Mouse (Mus musculus): ENCODE measurements around the gene Cast.
A peak's percentile ranks its signal among the peaks of the same experiment; 100 is the strongest.

Gene Cast

GRCm38 (mm10) chr13:74808152-74808929, at the start of gene Cast:
Cast (minus strand) TSS chr13:74808810.
- peak; percentile 0 for DNase-seq

- peak; percentile 23 for DNase-seq
Measured at GRCm38 (mm10) chr13:74854338-74855047, 45.9 kb upstream of the Cast start.

GRCm38 (mm10) chr13:74850823-74851222, 42.2 kb upstream of the Cast start:
- DNase-seq = no peak

- no peak for DNase-seq
Measured at GRCm38 (mm10) chr13:74845886-74846285, 37.3 kb upstream of the Cast start.

GRCm38 (mm10) chr13:74834543-74834942, 25.9 kb upstream of the Cast start:
- no peak for DNase-seq

- no peak for DNase-seq
Measured at GRCm38 (mm10) chr13:74822095-74822494, 13.5 kb upstream of the Cast start.

GRCm38 (mm10) chr13:74815753-74816152, 7.1 kb upstream of the Cast start:
- no peak for DNase-seq

- DNase-seq = peak; percentile 0
Measured at GRCm38 (mm10) chr13:74807446-74808151, 1.0 kb downstream of the Cast start.

GRCm38 (mm10) chr13:74806934-74807333, 1.7 kb downstream of the Cast start:
- DNase-seq = no peak

- no peak for DNase-seq
Measured at GRCm38 (mm10) chr13:74794435-74794834, 14.2 kb downstream of the Cast start.

GRCm38 (mm10) chr13:74787681-74788080, 20.9 kb downstream of the Cast start:
- no peak for DNase-seq

GRCm38 (mm10) chr13:74772151-74772550, 36.5 kb downstream of the Cast start:
- no peak for DNase-seq

GRCm38 (mm10) chr13:74770480-74770879, 38.1 kb downstream of the Cast start:
- peak; percentile 58 for DNase-seq

GRCm38 (mm10) chr13:74769871-74770270, 38.7 kb downstream of the Cast start:
- no peak for DNase-seq

GRCm38 (mm10) chr13:74767186-74767585, 41.4 kb downstream of the Cast start:
- no peak for DNase-seq

GRCm38 (mm10) chr13:74762741-74763140, 45.9 kb downstream of the Cast start:
- DNase-seq = no peak

GRCm38 (mm10) chr13:74759152-74759551, 49.5 kb downstream of the Cast start:
- no peak for DNase-seq

- DNase-seq = no peak
Measured at GRCm38 (mm10) chr13:74743219-74743618, 65.4 kb downstream of the Cast start.

- DNase-seq = no peak
Measured at GRCm38 (mm10) chr13:74736396-74736795, 72.2 kb downstream of the Cast start.

GRCm38 (mm10) chr13:74735834-74736233, 72.8 kb downstream of the Cast start:
- DNase-seq = no peak

- no peak for DNase-seq
Measured at GRCm38 (mm10) chr13:74733726-74734125, 74.9 kb downstream of the Cast start.

- DNase-seq = no peak
Measured at GRCm38 (mm10) chr13:74719002-74719401, 89.6 kb downstream of the Cast start.

- DNase-seq = no peak
Measured at GRCm38 (mm10) chr13:74696225-74696624, 112.4 kb downstream of the Cast start.

All from cerebellum, adult 11 months (tissue).